Mouse (Mus musculus): Measurements from ENCODE around the gene Zfp786.
"Not testable (repeated sequence)": the region's sequence is repeated elsewhere in the genome, so short reads cannot be mapped to it uniquely, and the experiment has no call there.

The Zfp786 gene

GRCm38 (mm10) chr6:47830104-47831078 is at the start of gene Zfp786:
Gene Zfp786, minus strand, starts transcription at chr6:47830867.
- peak; percentile 95 for DNase-seq

- DNase-seq = no peak
Measured at GRCm38 (mm10) chr6:47880166-47880565, 49.5 kb upstream of the Zfp786 start.

GRCm38 (mm10) chr6:47879049-47879716 is 48.5 kb upstream of the Zfp786 start:
- DNase-seq = no peak

- DNase-seq = no peak
Measured at GRCm38 (mm10) chr6:47878593-47878992, 47.9 kb upstream of the Zfp786 start.

- DNase-seq = peak; percentile 26
Measured at GRCm38 (mm10) chr6:47878133-47878514, 47.5 kb upstream of the Zfp786 start.

GRCm38 (mm10) chr6:47877461-47878132 is 46.9 kb upstream of the Zfp786 start:
- DNase-seq = peak; percentile 80

- DNase-seq = no peak
Measured at GRCm38 (mm10) chr6:47877058-47877457, 46.4 kb upstream of the Zfp786 start, which contains the start of gene Zfp282. Gene Zfp282, plus strand, starts transcription at chr6:47877204.

- DNase-seq = no peak
Measured at GRCm38 (mm10) chr6:47872266-47872665, 41.6 kb upstream of the Zfp786 start.

GRCm38 (mm10) chr6:47857729-47858128 is 27.1 kb upstream of the Zfp786 start:
- not testable (repeated sequence) for DNase-seq

GRCm38 (mm10) chr6:47857241-47857640 is 26.6 kb upstream of the Zfp786 start:
- no peak for DNase-seq

GRCm38 (mm10) chr6:47845779-47846178 is 15.1 kb upstream of the Zfp786 start:
- DNase-seq = no peak

- DNase-seq = no peak
Measured at GRCm38 (mm10) chr6:47842337-47842736, 11.7 kb upstream of the Zfp786 start.

- DNase-seq = no peak
Measured at GRCm38 (mm10) chr6:47841831-47842230, 11.2 kb upstream of the Zfp786 start.

GRCm38 (mm10) chr6:47841077-47841476 is 10.4 kb upstream of the Zfp786 start:
- no peak for DNase-seq

GRCm38 (mm10) chr6:47837630-47838029 is 7.0 kb upstream of the Zfp786 start:
- no peak for DNase-seq

GRCm38 (mm10) chr6:47835984-47836521 is 5.4 kb upstream of the Zfp786 start:
- DNase-seq = peak; percentile 58

GRCm38 (mm10) chr6:47835482-47835983 is 4.9 kb upstream of the Zfp786 start, which contains the start of gene Zfp398:
Gene Zfp398, plus strand, starts transcription at chr6:47835661.
- DNase-seq = peak; percentile 98

- DNase-seq = no peak
Measured at GRCm38 (mm10) chr6:47832220-47832619, 1.6 kb upstream of the Zfp786 start.

- no peak for DNase-seq
Measured at GRCm38 (mm10) chr6:47828950-47829349, 1.7 kb downstream of the Zfp786 start.

GRCm38 (mm10) chr6:47827462-47827861 is 3.2 kb downstream of the Zfp786 start:
- DNase-seq = no peak

GRCm38 (mm10) chr6:47824241-47824640 is 6.4 kb downstream of the Zfp786 start:
- no peak for DNase-seq

- DNase-seq = no peak
Measured at GRCm38 (mm10) chr6:47821776-47822175, 8.9 kb downstream of the Zfp786 start.

GRCm38 (mm10) chr6:47821236-47821635 is 9.4 kb downstream of the Zfp786 start:
- no peak for DNase-seq

Measured in thymus, postnatal 14 days (tissue).